Mouse (Mus musculus): ENCODE measurements around the gene Fhl2. TPM values are rescaled to one million over a fixed set of nuclear protein-coding genes. Genes with fewer than 3 reads are reported as not detected.

The Fhl2 gene
- 11.8 and 12.2 TPM in 2 replicates for polyA plus RNA-seq (2015; fragmentation: Nextera tagmentation; extraction: Ambion mirVana)

DNA sequence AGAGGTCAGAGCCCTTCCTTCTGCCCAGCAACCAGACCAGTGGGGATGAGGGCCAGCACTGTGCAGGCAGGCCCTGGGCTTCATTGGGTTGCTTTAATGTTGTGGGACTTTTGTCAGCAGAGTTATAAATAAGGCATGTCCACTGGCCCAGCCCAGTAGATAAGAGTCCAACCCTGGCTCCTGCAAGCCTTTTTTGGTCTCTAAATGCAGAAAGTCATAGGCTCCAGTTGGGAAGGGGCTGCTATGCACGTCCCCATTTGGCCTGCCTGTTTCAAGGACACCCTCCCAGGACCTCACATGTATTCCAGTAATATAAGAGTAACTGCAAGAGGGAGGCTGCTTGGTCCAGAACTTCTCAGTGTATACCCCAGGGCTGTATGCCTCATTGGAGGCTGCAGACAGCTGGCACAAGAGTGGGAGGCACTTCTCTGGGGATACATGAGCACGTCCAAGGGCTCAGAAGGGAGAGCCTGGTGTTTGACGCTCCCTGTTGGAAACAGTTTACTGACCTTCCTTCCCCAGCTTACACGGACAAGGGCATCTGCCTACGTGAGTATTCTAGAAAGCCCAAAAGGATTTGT lies at the start of gene Fhl2:
Gene Fhl2 (minus strand): TSS at position 324 of the 581 bp plus-strand sequence.

GRCm38 (mm10) chr1:43098031-43098984 lies 98.5 kb downstream of the Fhl2 start, which contains the start of the genes Tgfbrap1 and AI597479:
Gene Tgfbrap1 (minus strand): TSS chr1:43098637.
Gene AI597479 (plus strand): TSS chr1:43098710.

Other genes starting within 250 kb of the Fhl2 start
- 0.14 and 0.34 TPM in 2 replicates for gene Gpr45, start 244.1 kb downstream of the Fhl2 start, polyA plus RNA-seq (2015; fragmentation: Nextera tagmentation; extraction: Ambion mirVana)
- gene Tgfbrap1, start 98.3 kb downstream of the Fhl2 start, polyA plus RNA-seq (2015; fragmentation: Nextera tagmentation; extraction: Ambion mirVana): 3.7 and 4.5 TPM in 2 replicates
- gene AI597479, start 98.3 kb downstream of the Fhl2 start, polyA plus RNA-seq (2015; fragmentation: Nextera tagmentation; extraction: Ambion mirVana): 8.6 and 9.0 TPM in 2 replicates
- 12.1 and 13.5 TPM in 2 replicates for gene Nck2, start 247.6 kb upstream of the Fhl2 start, polyA plus RNA-seq (2015; fragmentation: Nextera tagmentation; extraction: Ambion mirVana)

Data from spleen, postnatal 0 days (tissue).